Mouse (Mus musculus): ENCODE measurements around the gene Nectin2.

- TF ChIP-seq CTCF (IDR thresholded peaks at IDR 0.05; ENCODE audit: low read depth) (no peak), EP300 (optimal IDR thresholded peaks at IDR 0.05) (no peak)
Measured at GRCm38 (mm10) chr7:19758623-19759022, 8.3 kb upstream of the Nectin2 start.
